Mouse (Mus musculus) limb, embryonic 13.5 days (tissue): ENCODE results near the gene Tbc1d17. TPM values are rescaled to one million over a fixed set of nuclear protein-coding genes. Genes with fewer than 3 reads are reported as not detected.

Experiments
- ATAC-seq: fragments of 200-750 bp; cut with Nextera tagmentation; 2 replicates; pipeline ENCODE4 v1.8.0; 2017; ENCODE audit warnings: low read depth, moderate number of reproducible peaks, moderate TSS enrichment; ENCODE audit not compliant: low FRiP score
- H3K27ac ChIP-seq: fragments of 300-500 bp; sonication (generic); 2 replicates; pipeline ENCODE4 v1.5.1; 2015; ENCODE audit warnings: inconsistent platforms, mild to moderate bottlenecking, moderate library complexity
- H3K27me3 ChIP-seq: fragments of 300-500 bp; sonication (generic); 2 replicates; pipeline ENCODE4 v1.6.1; 2015; ENCODE audit warnings: mild to moderate bottlenecking, inconsistent platforms
- H3K36me3 ChIP-seq: fragments of 300-500 bp; sonication (generic); 2 replicates; pipeline ENCODE4 v1.6.1; 2015; ENCODE audit warnings: inconsistent platforms, mild to moderate bottlenecking, moderate library complexity
- H3K4me1 ChIP-seq: fragments of 300-500 bp; sonication (generic); 2 replicates; pipeline ENCODE4 v1.6.1; 2015; ENCODE audit warnings: inconsistent platforms
- H3K4me2 ChIP-seq: fragments of 300-500 bp; sonication (generic); replicated peaks from 2 replicates; pipeline ENCODE4 v1.6.1; 2015; ENCODE audit warnings: inconsistent platforms, mild to moderate bottlenecking, moderate library complexity
- H3K4me3 ChIP-seq: fragments of 300-500 bp; sonication (generic); 2 replicates; pipeline ENCODE4 v1.5.1; 2015; ENCODE audit warnings: moderate library complexity, mild to moderate bottlenecking, inconsistent platforms
- H3K9ac ChIP-seq: fragments of 300-500 bp; sonication (generic); 2 replicates; pipeline ENCODE4 v1.6.1; 2015; ENCODE audit warnings: mild to moderate bottlenecking, inconsistent platforms
- H3K9me3 ChIP-seq: fragments of 300-500 bp; sonication (generic); 2 replicates; pipeline ENCODE4 v1.6.1; 2016; ENCODE audit warnings: inconsistent platforms
- WGBS: fragments of 180-500 bp; shearing (Covaris S2); methylation state at CpG from one replicate; pipeline ENCODE4 v1.1.7; 2015; 5-methylcytosine and 5-hydroxymethylcytosine counted together
- polyA plus RNA-seq: library from polyadenylated mRNA; unstranded; fragments of >200 nt; fragmentation: Nextera tagmentation; extraction: Ambion mirVana; gene quantifications from 2 replicates; pipeline ENCODE4 v1.2.1, GENCODE M21; 2015

Tbc1d17 gene
- polyA plus RNA-seq, 1 experiment from 2014 or later, result 90.5 TPM

GRCm38 (mm10) chr7:44867802-44868201 lies 18.9 kb upstream of the Tbc1d17 start:
- Histone ChIP-seq H3K4me3 (peak overlapping the region; percentile 87), H3K27me3 (no peaks in the 10 kb centered on the region), H3K9ac (peak overlapping the region; percentile 99), H3K9me3 (no peaks in the 10 kb centered on the region), H3K27ac (no peak overlapping the region; the same call in 1 of the 2 replicates), H3K4me2 (peak overlapping the region; percentile 99), H3K36me3 (peaks cover 51% of the 10 kb centered on the region), H3K4me1 (peaks cover 50% of the 10 kb centered on the region)
- WGBS, result 57% methylated on average over 9 of the region's 9 CpGs
- no peak for ATAC-seq

- peaks cover 57% of the 10 kb centered on the region for H3K36me3 ChIP-seq
- no peaks in the 10 kb centered on the region for H3K27me3 ChIP-seq
- H3K27ac ChIP-seq, result peak overlapping the region; percentile 22; the same call in 1 of the 2 replicates
- no peak for ATAC-seq
- H3K4me1 ChIP-seq, result peaks cover 50% of the 10 kb centered on the region
- 73% methylated on average over 19 of the region's 19 CpGs for WGBS
- H3K4me3 ChIP-seq, result peak overlapping the region; percentile 87
- no peaks in the 10 kb centered on the region for H3K9me3 ChIP-seq
- peak overlapping the region; percentile 99 for H3K4me2 ChIP-seq
- H3K9ac ChIP-seq, result peak overlapping the region; percentile 99
Measured at GRCm38 (mm10) chr7:44867010-44867702, 18.3 kb upstream of the Tbc1d17 start.

GRCm38 (mm10) chr7:44866276-44867009 lies 17.6 kb upstream of the Tbc1d17 start:
- peaks cover 50% of the 10 kb centered on the region for H3K4me1 ChIP-seq
- H3K9me3 ChIP-seq, result no peaks in the 10 kb centered on the region
- no peaks in the 10 kb centered on the region for H3K27me3 ChIP-seq
- ATAC-seq, result no peak
- peak overlapping the region; percentile 99 for H3K4me2 ChIP-seq
- peaks cover 64% of the 10 kb centered on the region for H3K36me3 ChIP-seq
- peak overlapping the region; percentile 48 for H3K27ac ChIP-seq
- H3K4me3 ChIP-seq, result peak overlapping the region; percentile 87
- WGBS, result 58% methylated on average over 15 of the region's 15 CpGs
- peak overlapping the region; percentile 53 for H3K9ac ChIP-seq

- Histone ChIP-seq H3K4me3 (no peak overlapping the region), H3K9ac (no peak overlapping the region), H3K36me3 (peaks cover 74% of the 10 kb centered on the region), H3K4me2 (peak overlapping the region; percentile 99; the same call in 1 of the 2 replicates), H3K27me3 (no peaks in the 10 kb centered on the region), H3K27ac (peak overlapping the region; percentile 48; the same call in 1 of the 2 replicates), H3K4me1 (peaks cover 41% of the 10 kb centered on the region), H3K9me3 (no peaks in the 10 kb centered on the region)
- ATAC-seq, result no peak
- 82% methylated on average over 24 of the region's 24 CpGs for WGBS
Measured at GRCm38 (mm10) chr7:44864595-44865542, 16.0 kb upstream of the Tbc1d17 start.

- H3K27ac ChIP-seq, result no peak overlapping the region
- H3K36me3 ChIP-seq, result peaks cover 78% of the 10 kb centered on the region
- H3K27me3 ChIP-seq, result no peaks in the 10 kb centered on the region
- no peak overlapping the region for H3K4me3 ChIP-seq
- H3K4me1 ChIP-seq, result peaks cover 41% of the 10 kb centered on the region
- no peak for ATAC-seq
- no peak overlapping the region for H3K9ac ChIP-seq
- WGBS, result 81% methylated on average over 11 of the region's 11 CpGs
- no peaks in the 10 kb centered on the region for H3K9me3 ChIP-seq
- H3K4me2 ChIP-seq, result no peak overlapping the region
Measured at GRCm38 (mm10) chr7:44863982-44864494, 15.2 kb upstream of the Tbc1d17 start.

GRCm38 (mm10) chr7:44863210-44863609 lies 14.3 kb upstream of the Tbc1d17 start:
- no peak overlapping the region for H3K4me2 ChIP-seq
- no peaks in the 10 kb centered on the region for H3K9me3 ChIP-seq
- peaks cover 78% of the 10 kb centered on the region for H3K36me3 ChIP-seq
- peaks cover 44% of the 10 kb centered on the region for H3K4me1 ChIP-seq
- no peaks in the 10 kb centered on the region for H3K27me3 ChIP-seq
- H3K4me3 ChIP-seq, result no peak overlapping the region
- ATAC-seq, result no peak
- H3K9ac ChIP-seq, result 0 out of 2 replicates have a peak overlapping the region, but pooled peaks have one; percentile 19
- WGBS, result 89% methylated on average over 14 of the region's 14 CpGs
- no peak overlapping the region for H3K27ac ChIP-seq

- 85% methylated on average over 8 of the region's 8 CpGs for WGBS
- Histone ChIP-seq H3K4me3 (no peak overlapping the region), H3K4me1 (peaks cover 44% of the 10 kb centered on the region), H3K4me2 (no peak overlapping the region), H3K9me3 (no peaks in the 10 kb centered on the region), H3K36me3 (peaks cover 73% of the 10 kb centered on the region), H3K27me3 (no peaks in the 10 kb centered on the region), H3K9ac (no peak overlapping the region), H3K27ac (no peak overlapping the region)
- no peak for ATAC-seq
Measured at GRCm38 (mm10) chr7:44862434-44862833, 13.6 kb upstream of the Tbc1d17 start.

GRCm38 (mm10) chr7:44861429-44861816 lies 12.5 kb upstream of the Tbc1d17 start:
- H3K27ac ChIP-seq, result peak overlapping the region; percentile 44; the same call in 1 of the 2 replicates
- ATAC-seq, result no peak
- H3K36me3 ChIP-seq, result peaks cover 63% of the 10 kb centered on the region

GRCm38 (mm10) chr7:44860576-44861428 lies 11.9 kb upstream of the Tbc1d17 start:
- 60% methylated on average over 22 of the region's 22 CpGs for WGBS
- H3K36me3 ChIP-seq, result peaks cover 57% of the 10 kb centered on the region
- no peaks in the 10 kb centered on the region for H3K9me3 ChIP-seq
- H3K27me3 ChIP-seq, result no peaks in the 10 kb centered on the region
- peaks cover 36% of the 10 kb centered on the region for H3K4me1 ChIP-seq
- ATAC-seq, result peak; percentile 12; the same call in 1 of the 2 replicates
- H3K4me2 ChIP-seq, result 0 out of 2 replicates have a peak overlapping the region, but pooled peaks have one; percentile 4
- no peak overlapping the region for H3K4me3 ChIP-seq
- peak overlapping the region; percentile 44; the same call in 1 of the 2 replicates for H3K27ac ChIP-seq
- peak overlapping the region; percentile 35 for H3K9ac ChIP-seq

More at GRCm38 (mm10) chr7:44861429-44861816, 12.5 kb upstream of the Tbc1d17 start:
- 81% methylated on average over 14 of the region's 14 CpGs for WGBS
- Histone ChIP-seq H3K27me3 (no peaks in the 10 kb centered on the region), H3K4me3 (no peak overlapping the region), H3K4me2 (no peak overlapping the region), H3K9me3 (no peaks in the 10 kb centered on the region), H3K9ac (no peak overlapping the region), H3K4me1 (peaks cover 37% of the 10 kb centered on the region)

- ATAC-seq, result no peak
- Histone ChIP-seq H3K27me3 (no peaks in the 10 kb centered on the region), H3K4me2 (no peak overlapping the region), H3K4me1 (peaks cover 36% of the 10 kb centered on the region), H3K36me3 (peaks cover 48% of the 10 kb centered on the region), H3K27ac (no peak overlapping the region), H3K9ac (no peak overlapping the region), H3K9me3 (no peaks in the 10 kb centered on the region), H3K4me3 (no peak overlapping the region)
- WGBS, result 92% methylated on average over 11 of the region's 11 CpGs
Measured at GRCm38 (mm10) chr7:44859896-44860295, 11.0 kb upstream of the Tbc1d17 start.
